Mouse (Mus musculus) ovary, adult 18-20 months (tissue): ENCODE measurements around the gene Kif2c.
"Not testable (repeated sequence)": the region's sequence is repeated elsewhere in the genome, so short reads cannot be mapped to it uniquely, and the experiment has no call there.

ENCODE experiments used
- DNase-seq: peaks from one replicate; pipeline ENCODE4 v3.0.0; 2022; ENCODE audit warnings: low spot score, mixed read lengths

The Kif2c gene

GRCm38 (mm10) chr4:117188969-117189368 is 6.5 kb upstream of the Kif2c start:
- DNase-seq = no peak

- not testable (repeated sequence) for DNase-seq
These were observed 289 bp upstream of the Kif2c start for GRCm38 (mm10) chr4:117182759-117183096.

GRCm38 (mm10) chr4:117169936-117170335 is 12.5 kb downstream of the Kif2c start:
- DNase-seq = no peak

- DNase-seq = no peak
These were observed 21.3 kb downstream of the Kif2c start for GRCm38 (mm10) chr4:117161183-117161582.

- DNase-seq = no peak
These were observed 22.8 kb downstream of the Kif2c start for GRCm38 (mm10) chr4:117159666-117160065.

- no peak for DNase-seq
These were observed 26.1 kb downstream of the Kif2c start for GRCm38 (mm10) chr4:117156372-117156771.

GRCm38 (mm10) chr4:117155792-117156355 is 26.6 kb downstream of the Kif2c start, which contains the start of gene Rps8:
Gene Rps8, minus strand, starts transcription at chr4:117156243.
- peak; percentile 82 for DNase-seq

- DNase-seq = no peak
These were observed 27.2 kb downstream of the Kif2c start for GRCm38 (mm10) chr4:117155020-117155791.

- DNase-seq = no peak
These were observed 29.7 kb downstream of the Kif2c start for GRCm38 (mm10) chr4:117152714-117153113.

- no peak for DNase-seq
These were observed 31.0 kb downstream of the Kif2c start for GRCm38 (mm10) chr4:117151416-117151815.

GRCm38 (mm10) chr4:117150212-117150733 is 32.2 kb downstream of the Kif2c start:
- no peak for DNase-seq

- DNase-seq = no peak
These were observed 32.9 kb downstream of the Kif2c start for GRCm38 (mm10) chr4:117149291-117150211.

GRCm38 (mm10) chr4:117148815-117149214 is 33.6 kb downstream of the Kif2c start:
- DNase-seq = no peak

- DNase-seq = no peak
These were observed 34.3 kb downstream of the Kif2c start for GRCm38 (mm10) chr4:117148047-117148713.

- peak; percentile 58 for DNase-seq
These were observed 36.3 kb downstream of the Kif2c start for GRCm38 (mm10) chr4:117146176-117146575.

GRCm38 (mm10) chr4:117145248-117145647 is 37.2 kb downstream of the Kif2c start:
- DNase-seq = no peak

GRCm38 (mm10) chr4:117143023-117143422 is 39.4 kb downstream of the Kif2c start:
- no peak for DNase-seq

GRCm38 (mm10) chr4:117140613-117141012 is 41.8 kb downstream of the Kif2c start:
- DNase-seq = no peak

GRCm38 (mm10) chr4:117139217-117139612 is 43.2 kb downstream of the Kif2c start:
- no peak for DNase-seq

GRCm38 (mm10) chr4:117138295-117139216 is 43.9 kb downstream of the Kif2c start:
- no peak for DNase-seq

GRCm38 (mm10) chr4:117136034-117136433 is 46.4 kb downstream of the Kif2c start:
- no peak for DNase-seq
